Mouse (Mus musculus): ENCODE measurements around the gene Sbpl.

DNA sequence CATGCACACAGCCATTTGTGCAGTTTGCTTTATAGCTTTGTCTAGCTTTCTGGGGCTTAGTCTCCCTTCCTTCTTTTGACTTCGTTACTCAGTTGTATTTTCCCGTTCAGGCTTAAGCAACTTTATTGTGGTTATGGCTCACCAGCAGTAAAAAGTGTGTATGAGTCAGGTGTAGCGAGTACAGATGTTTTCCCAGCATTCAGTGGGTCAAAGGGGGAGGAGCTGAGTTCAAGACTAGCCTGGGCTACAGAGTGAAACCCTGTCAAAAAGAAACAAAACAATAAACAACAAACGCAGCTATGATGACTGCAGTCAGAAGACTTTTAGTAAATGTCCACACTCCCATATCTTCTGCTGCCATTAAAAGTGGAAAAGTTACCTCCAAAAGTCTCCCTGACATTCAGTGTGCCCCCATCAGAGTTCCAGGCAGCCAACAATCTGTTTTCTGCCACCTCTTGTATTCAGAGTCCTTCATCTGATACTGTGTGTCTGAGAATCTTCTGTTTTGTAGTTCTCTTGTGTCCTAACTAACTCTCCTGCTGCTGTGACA is 6.6 kb upstream of the Sbpl start:
- TF ChIP-seq EP300 (IDR thresholded peaks at IDR 0.05; ENCODE audit: low read depth): no peak
- TF ChIP-seq CTCF (IDR thresholded peaks at IDR 0.05; ENCODE audit: low read depth): no peak

Measured in heart, postnatal 0 days (tissue).